Mouse (Mus musculus) layer of hippocampus, postnatal 10 days (tissue): ENCODE results near the gene Nmt1. TPM values are rescaled to one million over a fixed set of nuclear protein-coding genes. Genes with fewer than 3 reads are reported as not detected.

Source experiments
- DNase-seq, 2 experiments: peaks; one replicate each; pipeline ENCODE4 v3.0.0; 2021; ENCODE audit warnings: low spot score in 2 of 2
- long read RNA-seq: library from polyadenylated mRNA; stranded (forward); transcript quantifications from one replicate; pipeline ENCODE4 v2.0.0, GENCODE M21; 2023
- total RNA-seq, 2 experiments: library from RNA; stranded (reverse); gene quantifications; 2 replicates each; pipeline ENCODE4 v1.2.3; 2021

The Nmt1 gene
- total RNA-seq: 10 to 100 TPM; 79.7 to 87.3 TPM
- long read RNA-seq, full-length matches to known transcripts: 64 of 109 reads
- long read RNA-seq, partial matches to known transcripts: 33 of 109 reads
- long read RNA-seq, other reads (novel, unspliced or antisense): 12 of 109 reads

DNA sequence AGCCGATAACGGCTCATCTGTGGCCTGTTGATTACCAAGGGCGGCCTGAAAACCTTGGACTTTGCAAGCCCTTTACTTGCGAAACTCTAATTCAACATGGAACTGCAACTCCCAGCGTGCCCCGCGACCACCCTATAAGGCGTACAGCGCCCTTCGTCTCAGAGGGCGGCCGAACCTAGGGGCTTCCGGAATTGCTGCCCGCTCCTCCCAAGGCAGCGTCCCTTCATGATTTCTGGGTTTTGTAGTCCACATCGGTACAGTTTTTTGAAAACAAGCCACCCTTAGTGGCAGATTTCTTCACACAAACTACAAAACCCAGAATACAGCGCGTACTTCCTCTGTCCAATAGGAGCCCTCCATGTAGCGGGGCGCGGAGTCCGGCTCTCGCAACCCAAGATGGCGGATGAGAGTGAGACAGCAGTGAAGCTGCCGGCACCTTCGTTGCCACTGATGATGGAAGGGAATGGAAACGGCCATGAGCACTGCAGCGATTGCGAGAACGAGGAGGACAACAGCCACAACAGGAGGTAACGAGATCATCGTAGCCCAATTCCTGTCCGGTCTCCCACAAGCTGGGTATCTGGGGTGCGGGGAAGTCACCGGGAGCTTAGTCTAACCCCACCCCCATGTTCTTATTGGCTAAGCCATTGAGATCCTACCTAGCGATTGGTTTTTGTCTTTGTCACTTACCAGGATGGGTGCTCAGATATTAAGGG is at the start of gene Nmt1, which contains the start of gene Dcakd:
Gene Nmt1 (plus strand): TSS at position 15 of the 716 bp plus-strand sequence.
Gene Dcakd (minus strand): TSS at position 158 of the 716 bp plus-strand sequence.
- peak; percentile 92 to 93 for DNase-seq

GRCm38 (mm10) chr11:102981151-102981890 is 46.7 kb upstream of the Nmt1 start:
- no peak for DNase-seq

DNA sequence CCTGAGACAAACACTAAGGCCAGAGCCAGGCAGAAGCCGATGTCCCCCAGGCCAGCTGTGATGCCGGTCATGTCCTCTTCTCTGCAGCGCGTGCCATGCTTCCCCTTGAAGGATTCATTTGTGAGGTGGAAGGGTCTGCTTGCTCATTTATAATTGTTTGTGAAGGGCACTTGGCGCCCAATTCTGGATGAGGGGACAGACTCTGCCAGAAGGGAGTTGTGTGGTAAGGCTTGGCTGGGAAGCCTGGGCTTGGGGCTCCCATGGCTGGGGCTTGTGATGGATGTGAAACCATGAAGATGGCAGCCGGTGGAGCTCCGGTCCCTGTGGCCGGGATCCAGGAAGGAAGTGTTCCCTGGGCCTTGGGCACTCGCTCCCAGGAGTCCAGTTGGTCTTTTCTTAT is 43.9 kb upstream of the Nmt1 start:
- DNase-seq: no peak

GRCm38 (mm10) chr11:102984615-102985014 is 43.4 kb upstream of the Nmt1 start:
- peak in 1 of 2 experiments; percentile 52 for DNase-seq

GRCm38 (mm10) chr11:102985160-102985559 is 42.8 kb upstream of the Nmt1 start:
- DNase-seq: no peak

- no peak for DNase-seq
Measured at GRCm38 (mm10) chr11:102989641-102990151, 38.3 kb upstream of the Nmt1 start.

DNA sequence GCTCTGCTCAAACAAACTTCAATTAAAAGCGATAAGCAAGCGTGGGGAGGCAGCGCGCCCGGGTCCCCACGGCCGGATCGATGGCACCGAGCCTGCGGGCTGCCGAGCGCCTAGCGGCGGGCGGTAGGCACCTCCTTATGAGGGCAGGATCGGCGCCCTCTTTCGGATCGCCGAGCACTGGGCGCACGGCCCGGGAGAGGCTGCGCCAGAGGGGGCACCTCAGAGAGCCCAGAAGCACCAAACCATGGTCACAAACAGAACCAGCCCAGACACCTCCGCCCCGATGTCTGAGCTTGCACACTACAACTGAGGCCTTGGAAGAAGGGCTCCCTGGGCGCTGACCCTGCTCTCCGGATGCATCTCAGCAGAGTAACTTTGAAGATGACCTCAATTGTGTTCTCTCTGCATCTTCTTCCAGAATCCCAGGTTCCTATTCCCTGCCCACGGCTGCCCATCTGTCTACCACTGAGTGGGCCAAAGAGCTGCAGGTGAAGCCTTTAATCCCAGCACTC is 37.8 kb upstream of the Nmt1 start:
- peak; percentile 58 to 73 for DNase-seq

DNA sequence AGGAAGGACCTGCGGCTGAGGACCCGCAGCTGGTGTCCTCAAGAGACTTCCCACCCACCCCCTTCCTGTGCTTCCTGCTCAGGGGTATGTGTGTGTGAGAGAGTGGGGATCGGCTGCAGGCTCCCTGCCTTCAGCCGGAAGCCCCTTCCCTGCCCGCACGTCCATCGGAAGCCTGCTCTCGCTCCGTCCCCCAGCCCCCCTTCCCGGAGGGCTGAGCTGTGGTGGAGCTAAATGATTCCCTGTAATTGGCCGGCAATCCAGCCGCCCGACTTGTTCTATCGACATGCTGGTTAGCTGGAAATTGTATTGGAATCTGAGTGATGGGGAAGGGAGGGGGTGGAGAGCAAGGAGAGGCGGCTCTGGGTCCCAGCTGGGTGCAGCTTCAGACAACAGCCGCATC is 36.3 kb upstream of the Nmt1 start:
- DNase-seq: no peak

DNA sequence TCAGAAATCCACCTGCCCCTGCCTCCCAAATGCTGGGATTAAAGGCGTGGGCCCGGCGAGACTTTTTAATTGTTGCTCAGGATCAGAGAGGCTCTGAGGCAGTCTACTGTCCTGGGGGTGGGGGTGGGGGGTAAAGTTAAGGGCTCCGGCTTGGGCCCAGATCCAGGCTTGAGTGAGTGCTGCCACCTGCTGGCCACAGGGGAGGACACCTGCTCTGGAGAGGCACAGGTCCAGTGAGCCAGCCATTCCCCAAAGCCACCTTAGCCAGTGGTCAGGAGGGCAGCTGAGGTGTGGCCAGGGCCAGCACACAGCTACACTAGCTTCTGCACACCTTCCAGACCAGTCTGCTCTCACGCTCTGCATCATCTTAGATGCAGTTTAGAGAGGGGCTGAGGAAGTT is 35.0 kb upstream of the Nmt1 start:
- peak; percentile 84 to 85 for DNase-seq

DNA sequence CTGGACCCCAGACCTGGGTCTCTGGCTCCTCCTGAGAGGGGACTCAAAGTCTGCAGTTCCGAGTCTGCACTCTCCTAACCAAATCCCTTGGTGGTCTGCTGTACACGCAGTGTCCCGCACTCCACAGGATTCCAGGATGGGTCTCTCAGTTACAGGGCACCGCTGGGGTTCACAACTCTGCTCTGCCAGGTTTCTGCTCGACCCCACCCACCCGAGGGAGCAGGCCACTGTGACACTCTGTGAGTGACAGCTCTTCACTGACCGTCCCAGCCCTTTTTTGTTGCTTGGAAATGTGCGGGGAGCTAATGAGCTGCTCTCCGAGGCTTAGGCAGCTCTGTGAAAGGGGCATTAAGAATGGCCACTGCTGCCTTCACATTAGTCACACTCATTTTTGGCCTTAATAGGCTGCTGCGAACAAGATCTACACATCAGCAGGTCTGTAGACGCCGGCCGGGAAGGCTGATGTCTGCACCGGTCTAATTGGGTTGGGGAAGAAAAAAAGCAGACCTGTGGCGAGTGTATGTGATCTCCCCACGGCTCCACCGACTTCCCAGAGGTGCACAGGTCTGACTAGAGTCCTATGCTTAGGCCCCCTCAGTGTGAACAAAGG is 34.5 kb upstream of the Nmt1 start:
- DNase-seq: no peak

DNA sequence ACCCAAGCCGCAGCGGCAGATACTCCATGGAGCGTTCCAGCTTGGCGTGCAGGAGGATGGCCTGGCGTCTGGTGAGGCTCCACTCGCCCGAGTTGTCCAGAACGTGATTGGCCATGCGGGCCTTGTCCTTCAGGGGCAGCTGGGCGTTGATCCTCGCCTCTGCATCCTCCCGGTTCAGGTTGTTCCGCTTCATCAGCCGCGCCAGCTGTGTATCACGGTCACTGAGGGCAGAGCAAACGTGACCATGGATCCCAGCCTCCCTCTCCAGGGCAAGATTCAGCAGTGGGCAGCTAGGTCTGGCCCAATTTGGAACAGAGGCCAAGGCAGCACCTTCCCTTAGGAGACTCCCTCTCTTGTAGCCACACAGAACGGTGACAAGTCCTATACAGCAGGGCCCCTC is 33.0 kb upstream of the Nmt1 start:
- DNase-seq: no peak

- no peak for DNase-seq
Measured at GRCm38 (mm10) chr11:102996385-102996784, 31.6 kb upstream of the Nmt1 start.

DNA sequence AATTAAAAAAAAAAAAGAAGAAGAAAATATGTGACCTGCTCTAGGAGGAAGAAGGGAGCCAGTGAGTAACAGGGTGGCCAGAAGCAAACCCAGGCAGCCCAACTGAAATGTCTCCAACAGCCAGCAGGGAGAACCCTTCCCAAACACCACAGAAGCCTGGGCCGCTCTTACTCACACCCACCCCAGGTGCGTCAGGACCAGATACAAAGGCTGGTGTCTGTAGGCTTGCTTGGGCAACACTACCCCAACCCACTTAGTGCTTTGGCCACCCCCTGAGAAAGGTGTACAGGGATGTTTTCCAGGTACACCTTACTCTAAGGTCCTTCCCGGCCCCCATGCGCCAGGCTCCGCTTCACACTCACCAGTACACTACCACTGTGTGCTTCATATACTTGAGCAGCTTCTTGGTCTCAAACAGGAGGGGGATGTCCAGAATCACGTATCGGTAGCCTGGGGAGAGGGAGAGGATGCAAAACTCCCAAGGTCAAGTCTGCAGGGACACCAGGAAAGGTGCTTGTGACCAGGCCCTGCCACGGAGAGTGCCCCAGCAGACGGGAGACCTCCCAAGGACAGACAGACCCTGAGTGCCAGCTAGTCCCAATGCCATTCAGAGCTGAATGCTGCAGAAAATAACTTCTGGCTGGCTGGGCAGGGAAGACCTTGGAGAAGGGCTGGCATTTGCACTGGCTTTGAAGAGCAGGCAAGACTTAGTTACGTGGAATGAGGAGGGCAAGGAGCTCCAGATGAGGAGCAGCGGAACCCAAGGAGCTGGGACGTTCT is 30.8 kb upstream of the Nmt1 start:
- no peak for DNase-seq

DNA sequence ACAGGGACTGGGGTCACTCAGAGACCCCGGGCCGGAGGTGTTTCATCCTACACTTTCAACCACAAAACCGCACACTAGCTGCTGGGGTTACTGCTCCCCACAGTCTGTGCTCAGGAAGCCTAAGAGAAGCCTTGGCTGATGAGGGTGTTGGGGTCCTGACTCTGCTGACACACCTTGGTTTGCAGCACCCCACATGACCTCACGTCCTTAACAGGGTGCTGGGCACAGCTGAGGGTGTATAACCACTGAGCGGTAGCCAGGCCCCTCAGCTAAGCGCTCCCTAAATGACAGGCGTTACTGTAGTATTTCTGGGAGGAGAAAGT is 29.8 kb upstream of the Nmt1 start:
- DNase-seq: no peak

DNA sequence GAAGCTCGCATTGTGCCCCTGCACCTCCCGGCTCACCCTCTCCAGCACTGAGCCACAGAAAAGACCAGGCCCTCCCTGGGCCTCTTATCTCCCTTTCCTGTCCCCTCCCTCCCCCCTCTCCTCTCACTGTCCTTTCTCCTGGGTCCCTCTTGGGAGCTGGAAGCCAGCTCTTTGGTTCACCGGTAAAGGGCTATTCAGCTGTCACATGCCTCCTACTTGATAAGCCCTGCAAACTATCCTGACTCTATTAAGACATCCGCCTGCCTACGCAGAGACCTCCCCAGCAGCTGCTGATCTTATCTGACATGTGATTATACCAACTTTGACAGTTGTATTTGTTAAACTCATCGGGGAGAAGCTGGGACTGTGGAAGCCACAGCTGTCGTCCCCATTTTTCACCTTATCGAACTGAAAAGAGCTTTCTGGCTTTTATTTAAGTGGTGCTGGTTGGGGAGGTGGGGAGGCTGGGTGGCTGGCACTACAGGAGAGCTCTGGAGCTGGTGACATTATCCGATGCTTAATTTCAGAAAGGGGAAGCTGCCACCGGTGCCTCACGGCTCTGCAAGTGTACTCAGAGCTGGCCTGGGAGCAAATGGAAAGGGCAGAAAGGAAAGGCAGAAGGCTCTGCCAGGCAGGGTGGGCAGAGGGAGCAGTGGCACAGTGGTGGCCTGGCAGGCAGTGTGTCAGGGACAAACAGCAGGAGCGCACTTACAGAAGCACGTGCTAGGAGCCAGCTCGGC is 29.2 kb upstream of the Nmt1 start:
- no peak for DNase-seq

GRCm38 (mm10) chr11:102999317-102999970 is 28.5 kb upstream of the Nmt1 start:
- DNase-seq: no peak

DNA sequence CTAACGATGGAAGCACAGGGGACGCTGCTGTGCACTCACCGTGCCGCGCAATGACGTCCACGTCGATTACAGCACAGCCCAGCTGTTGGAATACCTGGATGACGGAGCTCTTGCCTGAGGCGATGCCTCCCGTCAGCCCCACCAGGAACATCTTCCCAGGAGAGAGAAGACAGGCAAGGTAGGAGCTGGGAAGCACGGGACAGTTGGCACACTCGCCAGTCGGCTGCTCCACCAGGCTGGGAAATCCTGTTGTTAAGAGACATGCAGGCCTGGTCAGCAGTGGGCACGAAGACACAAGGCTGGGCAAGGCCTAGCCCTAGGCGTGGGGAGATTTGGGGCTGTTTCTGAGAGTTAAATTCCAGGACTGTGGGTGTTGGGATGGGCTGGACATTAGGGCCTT is 27.9 kb upstream of the Nmt1 start:
- DNase-seq: no peak

GRCm38 (mm10) chr11:103001063-103001462 is 26.9 kb upstream of the Nmt1 start:
- DNase-seq: no peak

GRCm38 (mm10) chr11:103003210-103003609 is 24.8 kb upstream of the Nmt1 start:
- peak; percentile 50 to 62 for DNase-seq

DNA sequence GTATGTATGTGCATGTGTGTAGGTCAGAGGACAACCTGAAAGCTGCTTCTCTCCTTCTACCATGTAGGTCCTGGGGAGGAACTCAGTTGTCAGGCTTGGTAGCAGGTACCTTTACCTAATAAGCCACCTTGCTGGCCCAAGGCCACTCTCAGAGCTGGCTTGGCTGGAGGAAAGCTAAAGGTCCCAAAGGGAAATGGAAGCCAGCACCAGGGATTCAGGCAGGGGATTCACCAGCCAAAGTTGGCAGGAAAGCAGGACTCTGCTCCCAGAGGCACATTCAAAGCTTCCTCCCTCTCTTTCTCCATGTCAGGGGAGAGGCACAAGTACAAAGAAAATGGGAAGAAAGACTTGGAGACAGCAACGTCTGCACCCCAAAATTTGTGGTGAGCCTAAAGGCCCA is 23.1 kb upstream of the Nmt1 start:
- DNase-seq: no peak
